Mouse (Mus musculus) left cerebral cortex, postnatal 36 days (tissue): Measurements from ENCODE around the gene Ptprj. TPM values are rescaled to one million over a fixed set of nuclear protein-coding genes. Genes with fewer than 3 reads are reported as not detected.
"Not testable (repeated sequence)": the region's sequence is repeated elsewhere in the genome, so short reads cannot be mapped to it uniquely, and the experiment has no call there.

Experiments used
- DNase-seq, 2 experiments: peaks; one replicate each; pipeline ENCODE4 v3.0.0; 2021 to 2022; ENCODE audit warnings: low spot score in 2 of 2, mixed read lengths in 1 of 2
- intact Hi-C: fragments of 180-260 bp; cut with DNase I; formaldehyde crosslinking; loops from one replicate; pipeline ENCODE4 v1.15.1; 2025
- total RNA-seq, 2 experiments: library from RNA; stranded (reverse); gene quantifications; 2 replicates each; pipeline ENCODE4 v1.2.3; 2021

The Ptprj gene
- total RNA-seq, 2 experiments from 2014 or later = 112 to 118 TPM

DNA sequence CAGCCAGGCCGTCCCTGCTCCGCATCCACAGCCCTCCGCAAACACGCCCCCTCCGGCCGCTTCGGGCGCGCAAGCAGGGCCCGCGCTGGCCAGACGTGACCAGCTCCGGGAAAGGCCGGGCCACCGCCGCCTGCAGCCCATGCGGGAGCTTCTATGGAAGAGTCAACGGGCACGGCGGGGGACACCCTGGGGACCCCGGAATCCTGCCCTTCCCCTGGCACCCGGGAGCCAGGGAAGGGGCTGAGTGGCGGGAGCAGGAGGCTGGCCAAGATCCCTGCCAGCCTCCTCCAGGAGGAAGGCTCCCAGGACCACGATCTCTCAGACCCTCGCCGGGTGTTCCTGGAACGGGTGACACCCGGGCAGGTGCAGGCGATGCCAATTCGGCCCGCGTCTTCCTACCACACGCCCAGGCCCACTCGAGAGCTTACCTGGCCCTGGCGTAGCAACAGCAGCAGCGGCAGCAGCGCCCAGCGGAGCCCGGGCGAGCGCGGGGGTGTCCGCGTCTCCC, 665 bp downstream of the Ptprj start:
- intact Hi-C loops = loop anchor here (2.0 to 5.0 kb wide), 5 partner anchors 37 to 105 kb away; no protein-coding TSS in a partner anchor
- peak in 1 of 2 experiments; percentile 64 for DNase-seq

DNA sequence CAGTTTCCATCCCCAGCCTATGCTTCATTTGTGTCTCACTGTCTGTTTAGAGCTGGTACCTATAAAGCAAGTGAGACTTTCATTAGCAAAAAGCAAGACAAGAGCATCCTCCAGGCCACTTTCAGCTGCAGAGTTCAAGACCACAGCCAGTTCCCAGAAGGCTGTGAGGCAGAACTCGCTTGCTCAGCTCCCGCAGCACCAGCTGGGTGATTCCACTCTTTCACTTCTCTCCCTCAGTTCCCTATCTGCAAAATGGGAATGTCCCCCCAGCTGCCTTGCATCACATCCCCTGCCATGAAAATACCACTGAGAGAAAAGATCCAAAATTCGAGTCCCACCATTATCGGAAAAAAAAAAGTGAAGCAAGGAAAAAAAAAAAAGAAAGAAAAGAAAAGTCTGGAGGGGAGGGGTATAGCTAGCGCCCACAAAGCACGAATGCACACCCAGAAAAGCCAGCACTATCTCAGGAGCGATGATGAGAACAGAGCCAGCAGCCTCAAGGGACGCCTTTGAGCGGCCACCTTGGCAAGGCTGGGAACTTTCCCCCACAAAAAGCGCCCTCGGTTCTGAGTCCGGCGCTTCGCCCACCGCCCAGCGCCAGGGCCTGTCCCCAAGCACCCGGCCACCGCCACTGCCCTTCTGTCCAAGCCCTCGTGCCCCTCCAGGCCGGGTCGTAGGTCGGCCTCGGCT, 1.3 kb downstream of the Ptprj start:
- DNase-seq = peak in 1 of 2 experiments; percentile 60
- intact Hi-C loops = loop anchor here (5.0 kb wide), 2 partner anchors 37 to 72 kb away; no protein-coding TSS in a partner anchor

DNA sequence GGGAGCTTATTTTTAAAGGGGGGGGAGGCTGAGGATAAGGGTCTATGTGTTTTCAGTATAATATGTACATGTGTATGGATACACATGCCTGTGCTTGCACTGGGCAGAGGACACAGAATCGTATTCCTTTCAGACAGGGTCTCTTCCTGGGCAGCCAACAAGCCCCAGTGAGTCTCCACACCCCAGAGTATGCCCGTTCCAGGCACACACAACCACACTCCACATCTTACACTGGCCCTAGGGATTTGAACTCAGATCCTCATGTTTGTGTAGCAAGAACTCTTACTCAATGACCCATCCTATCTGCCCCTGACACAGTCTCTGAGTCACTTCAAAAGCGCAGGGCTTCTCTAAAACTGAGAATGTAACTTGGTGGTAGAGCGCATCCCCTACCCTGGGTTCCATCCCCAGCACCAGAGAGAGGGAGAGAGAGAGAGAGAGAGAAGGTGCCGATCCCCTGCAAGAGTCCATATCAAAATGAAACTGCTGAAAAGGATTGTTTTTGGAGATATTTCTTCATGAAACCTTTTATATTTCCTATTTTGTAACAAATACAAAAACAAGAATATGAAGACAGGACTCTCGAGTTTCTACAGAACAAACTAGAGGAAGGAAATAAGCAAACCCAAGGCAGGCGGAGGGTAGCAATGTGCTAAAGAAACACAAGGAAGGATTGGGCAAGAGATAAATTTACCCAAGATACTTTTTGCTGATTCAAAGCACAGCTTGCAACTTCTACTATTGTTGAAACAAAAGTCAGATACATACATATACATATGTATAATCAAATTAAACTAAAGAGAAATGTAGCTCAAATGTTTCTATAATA, 2.8 kb downstream of the Ptprj start:
- DNase-seq = no peak
- intact Hi-C loops = loop anchor here (5.0 kb wide), 2 partner anchors 35 to 70 kb away; no protein-coding TSS in a partner anchor

DNA sequence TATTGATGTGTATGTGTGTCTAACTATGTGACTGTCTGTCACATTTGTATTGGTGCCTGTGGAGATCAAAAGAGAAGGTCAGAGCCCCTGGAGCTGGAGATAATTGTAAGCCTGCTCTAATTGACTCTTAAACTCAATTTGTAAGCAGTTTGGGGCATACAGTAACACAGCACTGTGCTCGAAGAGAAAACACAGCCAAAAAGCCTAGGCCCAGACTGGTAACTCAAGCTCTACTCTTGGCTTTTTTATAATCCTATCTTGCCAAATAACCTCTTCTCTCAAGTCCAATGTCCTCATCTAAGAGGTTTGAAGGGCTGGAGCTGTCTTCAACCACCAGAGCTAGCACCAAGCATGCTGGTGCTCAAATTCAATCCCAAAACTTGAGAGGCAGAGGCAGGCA, 3.5 kb downstream of the Ptprj start:
- intact Hi-C loops = loop anchor here (5.0 kb wide), 2 partner anchors 35 to 70 kb away; no protein-coding TSS in a partner anchor

DNA sequence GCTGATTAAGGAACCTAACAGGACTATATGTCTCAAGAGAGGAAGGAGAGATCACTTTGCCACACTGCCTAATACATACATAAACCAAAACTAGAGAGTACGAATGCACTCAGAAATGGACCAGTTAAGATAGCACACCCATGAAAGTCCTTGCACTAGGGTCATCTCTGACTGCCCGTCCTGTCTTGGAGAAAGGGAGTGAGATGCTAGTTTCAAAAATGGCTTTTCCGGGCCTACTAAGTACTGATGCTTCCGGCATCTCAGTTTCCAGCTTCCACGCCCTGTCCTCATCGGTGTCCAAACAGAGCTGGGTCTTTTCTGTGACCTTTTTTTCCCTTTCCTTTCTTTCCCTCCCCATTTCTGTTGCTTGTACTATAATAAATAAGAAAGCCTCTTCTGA, 4.0 kb downstream of the Ptprj start:
- intact Hi-C loops = loop anchor here (5.0 kb wide), 2 partner anchors 34 to 69 kb away; no protein-coding TSS in a partner anchor
- DNase-seq = no peak

More for the DNA sequence above, 3.5 kb downstream of the Ptprj start:
- DNase-seq = no peak

DNA sequence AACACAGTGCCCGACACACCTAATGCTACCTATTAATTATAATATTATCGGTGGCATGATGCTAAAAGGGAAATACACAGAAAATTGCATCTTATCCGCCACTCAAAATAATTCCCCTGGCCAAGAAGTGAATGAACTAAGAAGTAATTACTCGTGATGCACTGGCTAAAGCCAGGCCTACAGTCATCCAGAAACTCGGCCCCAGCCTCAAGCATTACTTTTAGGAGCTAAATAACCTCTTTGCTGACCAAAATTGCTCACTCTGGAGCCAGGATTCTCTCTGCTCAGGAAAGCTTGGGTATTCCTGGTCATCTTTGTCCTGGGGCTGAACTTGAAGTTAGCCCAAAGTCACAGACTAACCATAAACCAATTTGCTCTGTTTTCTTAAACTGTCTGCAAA, 4.7 kb downstream of the Ptprj start:
- intact Hi-C loops = loop anchor here (5.0 kb wide), 2 partner anchors 33 to 68 kb away; no protein-coding TSS in a partner anchor

DNA sequence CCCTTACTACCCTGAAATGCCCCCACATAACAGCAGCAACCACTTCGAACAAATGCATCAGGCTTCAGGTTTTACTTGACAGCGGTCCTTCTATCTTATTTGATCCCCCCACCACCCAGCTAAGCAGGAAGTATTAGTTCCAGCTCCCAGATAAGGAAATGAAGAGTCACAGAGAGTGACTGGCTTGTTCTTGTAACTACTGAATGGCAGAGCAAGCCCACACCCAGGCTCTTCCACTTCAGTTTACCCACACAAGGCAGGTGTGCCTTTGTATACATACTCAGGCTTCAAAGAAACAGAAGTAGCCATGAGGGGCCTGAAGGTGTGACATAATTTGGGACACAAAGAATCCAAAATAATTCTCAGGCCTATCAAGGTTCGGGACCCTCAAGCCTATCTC, 5.3 kb downstream of the Ptprj start:
- intact Hi-C loops = loop anchor here (5.0 kb wide), 2 partner anchors 33 to 68 kb away; no protein-coding TSS in a partner anchor

More for the DNA sequence above, 4.7 kb downstream of the Ptprj start:
- no peak for DNase-seq

DNA sequence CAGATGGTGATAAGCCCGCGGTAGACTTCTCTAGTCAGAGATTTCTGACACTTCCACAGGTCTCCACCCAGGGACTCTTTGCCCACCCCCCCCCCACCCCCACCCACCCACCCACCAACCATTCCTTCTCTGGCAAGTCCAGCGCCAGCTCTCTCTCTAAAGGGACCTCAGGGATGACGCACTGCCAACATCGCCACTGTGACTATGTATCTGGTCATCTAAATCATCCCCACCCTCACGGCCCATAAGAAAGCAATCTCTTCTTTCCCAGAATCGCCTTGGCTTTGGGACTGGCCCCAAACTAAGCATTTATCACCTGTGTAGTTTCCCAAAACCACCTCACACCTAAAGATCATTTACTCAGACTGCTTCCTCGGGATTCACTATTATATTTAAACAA, 5.9 kb downstream of the Ptprj start:
- DNase-seq = no peak
- intact Hi-C loops = no loop called here

More for the DNA sequence above, 5.3 kb downstream of the Ptprj start:
- DNase-seq = no peak

DNA sequence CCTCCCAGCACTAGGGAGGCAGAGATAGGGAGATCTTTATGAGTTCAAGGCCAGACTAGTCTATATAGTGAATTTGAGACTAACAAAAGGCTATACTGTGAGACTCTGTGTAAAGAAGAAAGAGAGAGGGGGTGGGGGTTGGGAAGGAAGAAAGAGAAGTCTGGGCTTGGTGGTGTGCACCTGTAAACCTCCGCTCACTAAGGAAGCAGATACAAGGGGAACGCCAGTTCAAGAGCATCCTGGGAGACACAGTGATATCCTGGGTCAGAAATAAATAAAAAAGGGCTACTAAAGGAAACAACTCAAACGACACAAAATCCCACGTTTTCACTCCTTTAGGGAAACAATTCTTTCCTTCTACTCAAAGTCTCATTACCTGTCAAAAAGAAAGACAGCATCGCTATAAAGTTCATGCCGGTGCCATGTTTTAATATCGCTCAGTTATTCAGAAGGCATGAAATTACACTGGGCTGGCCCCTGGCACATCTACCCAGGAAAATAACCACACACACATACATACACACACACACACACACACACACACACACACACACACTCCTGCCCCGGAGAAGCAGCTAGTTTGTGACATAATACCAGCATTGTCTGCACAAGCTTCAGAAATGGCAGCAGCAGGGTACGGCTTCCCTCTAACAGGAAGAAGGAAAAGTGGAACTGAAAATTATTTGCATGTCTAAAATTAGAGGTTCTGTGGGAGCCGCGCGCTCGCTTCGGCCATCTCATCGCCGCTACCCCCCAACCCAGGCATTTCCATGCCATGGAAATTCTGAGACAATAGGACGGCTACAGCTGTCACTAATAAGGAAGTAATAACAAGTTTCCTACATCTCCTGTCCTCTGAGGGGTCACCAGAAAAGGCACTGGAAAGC, 6.6 kb downstream of the Ptprj start:
- intact Hi-C loops = no loop called here
- peak; percentile 2 to 40 for DNase-seq

DNA sequence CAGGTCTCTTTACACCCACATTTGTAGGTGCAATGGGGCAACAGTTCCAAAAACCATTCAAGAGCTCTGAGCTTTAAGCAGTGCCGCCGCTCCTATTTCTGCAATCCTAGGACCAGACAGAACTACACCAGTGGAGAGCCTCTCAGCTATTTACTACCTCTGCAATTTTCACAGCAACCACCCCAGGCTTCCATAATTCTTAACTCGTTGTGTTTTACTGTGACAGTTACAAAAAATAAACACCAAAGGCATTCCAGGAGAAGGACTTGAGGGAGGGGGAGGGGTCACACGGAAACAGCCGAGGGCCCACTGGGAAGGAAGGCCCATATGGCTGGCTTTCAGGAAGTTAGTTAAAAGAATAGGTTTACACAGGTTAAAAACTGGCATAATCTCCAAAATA, 8.3 kb downstream of the Ptprj start:
- no peak for DNase-seq
- intact Hi-C loops = no loop called here

DNA sequence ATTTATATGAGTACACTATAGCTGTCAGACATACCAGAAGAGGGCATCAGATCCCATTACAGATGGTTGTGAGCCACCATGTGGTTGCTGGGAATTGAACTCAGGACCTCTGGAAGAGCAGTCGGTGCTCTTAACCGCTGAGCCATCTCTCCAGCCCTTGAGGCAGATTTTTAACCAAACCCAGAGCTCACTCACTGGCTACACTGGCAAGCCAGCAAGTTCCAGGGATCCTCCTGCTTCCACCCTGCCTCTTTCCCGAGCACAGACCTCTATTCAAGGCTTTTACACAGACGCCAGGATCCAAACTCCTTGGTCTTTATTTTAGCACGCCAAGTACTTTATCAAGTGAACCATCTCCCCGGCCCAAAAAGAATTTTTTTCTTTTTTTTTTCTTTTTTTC, 9.0 kb downstream of the Ptprj start:
- intact Hi-C loops, DNase-seq: not testable (repeated sequence)

DNA sequence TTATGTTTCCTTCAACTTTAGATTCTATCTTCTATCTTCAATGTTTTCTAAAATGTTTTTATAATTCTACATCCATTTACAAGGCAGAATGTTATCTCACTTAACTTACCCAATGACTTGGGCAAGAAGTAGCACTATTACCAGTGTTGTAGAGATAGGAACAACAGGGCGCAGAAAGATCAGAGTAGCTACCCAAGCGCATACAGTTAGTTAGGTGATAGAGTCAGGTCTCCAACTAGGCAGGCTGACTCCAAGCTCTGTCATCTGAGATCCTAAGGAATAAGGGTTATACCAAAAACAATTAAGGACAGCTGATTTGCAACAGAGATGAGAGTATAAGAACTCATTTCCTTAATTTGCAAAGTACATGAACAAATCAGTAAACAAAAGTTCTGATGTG, 9.6 kb downstream of the Ptprj start:
- no peak for DNase-seq
- intact Hi-C loops = no loop called here

DNA sequence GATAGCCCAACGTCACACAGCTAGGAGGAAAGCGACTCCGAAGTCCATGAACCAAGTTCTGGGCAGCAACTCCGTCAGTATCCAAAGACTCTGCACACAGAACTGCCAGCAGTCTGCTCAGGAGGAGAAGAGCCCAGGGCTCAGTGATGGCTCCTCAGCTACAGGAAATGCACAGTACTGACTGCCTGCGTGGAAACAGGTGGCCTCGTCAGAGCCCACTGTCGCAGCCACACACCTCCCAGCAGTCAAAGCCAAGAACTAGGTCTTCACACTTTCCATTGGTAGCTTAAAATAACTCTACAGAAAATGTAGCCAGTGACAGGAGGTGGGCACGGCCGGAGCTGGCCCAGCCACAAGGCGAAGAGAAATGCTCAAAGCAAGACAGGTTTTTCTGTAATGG, 10.2 kb downstream of the Ptprj start:
- no peak for DNase-seq
- intact Hi-C loops = no loop called here

DNA sequence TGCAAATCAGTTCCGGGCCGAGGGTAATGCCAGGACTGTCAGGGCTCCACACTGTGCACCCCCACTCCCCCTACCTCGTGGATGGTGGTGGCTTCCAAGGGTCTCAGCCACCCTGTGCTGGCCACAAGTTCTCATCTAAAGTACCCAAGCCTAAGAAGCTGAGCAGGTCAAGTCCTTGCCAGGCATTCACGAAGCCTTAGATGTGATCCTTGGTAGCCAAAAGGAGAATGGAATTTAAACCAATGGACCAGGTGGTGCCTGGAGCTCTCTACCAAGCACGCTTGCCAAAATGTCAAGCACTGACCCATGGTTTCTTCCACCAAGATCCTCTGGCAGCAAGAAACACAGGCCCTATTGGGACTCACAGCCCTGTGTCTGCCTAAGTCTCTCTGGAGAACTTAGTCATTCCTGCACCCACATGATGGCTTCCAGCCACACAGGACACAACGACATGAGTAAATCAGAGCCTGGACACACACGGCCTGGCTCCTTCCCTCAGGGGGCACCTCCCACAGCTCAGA, 11.4 kb downstream of the Ptprj start:
- intact Hi-C loops = no loop called here
- no peak for DNase-seq

DNA sequence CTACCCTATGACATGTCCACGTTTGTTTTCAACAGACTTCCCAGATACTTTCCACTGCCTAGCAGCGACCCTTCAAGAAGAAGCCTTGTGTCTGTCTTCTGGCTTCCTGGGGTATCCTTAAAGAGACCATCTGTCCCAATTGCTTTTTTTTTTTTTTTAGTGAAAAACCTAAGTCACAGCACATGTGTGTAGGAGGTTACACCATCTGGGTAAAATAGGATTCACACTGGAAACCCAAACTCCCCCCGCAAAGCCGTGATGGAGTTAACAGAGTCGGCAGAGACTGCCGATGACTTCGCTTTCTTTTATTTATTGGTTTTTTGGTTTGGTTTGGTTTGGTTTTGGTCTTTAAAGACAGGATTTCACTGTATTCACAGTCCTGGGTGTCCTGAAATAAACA, 12.4 kb downstream of the Ptprj start:
- intact Hi-C loops = no loop called here
- DNase-seq = no peak

DNA sequence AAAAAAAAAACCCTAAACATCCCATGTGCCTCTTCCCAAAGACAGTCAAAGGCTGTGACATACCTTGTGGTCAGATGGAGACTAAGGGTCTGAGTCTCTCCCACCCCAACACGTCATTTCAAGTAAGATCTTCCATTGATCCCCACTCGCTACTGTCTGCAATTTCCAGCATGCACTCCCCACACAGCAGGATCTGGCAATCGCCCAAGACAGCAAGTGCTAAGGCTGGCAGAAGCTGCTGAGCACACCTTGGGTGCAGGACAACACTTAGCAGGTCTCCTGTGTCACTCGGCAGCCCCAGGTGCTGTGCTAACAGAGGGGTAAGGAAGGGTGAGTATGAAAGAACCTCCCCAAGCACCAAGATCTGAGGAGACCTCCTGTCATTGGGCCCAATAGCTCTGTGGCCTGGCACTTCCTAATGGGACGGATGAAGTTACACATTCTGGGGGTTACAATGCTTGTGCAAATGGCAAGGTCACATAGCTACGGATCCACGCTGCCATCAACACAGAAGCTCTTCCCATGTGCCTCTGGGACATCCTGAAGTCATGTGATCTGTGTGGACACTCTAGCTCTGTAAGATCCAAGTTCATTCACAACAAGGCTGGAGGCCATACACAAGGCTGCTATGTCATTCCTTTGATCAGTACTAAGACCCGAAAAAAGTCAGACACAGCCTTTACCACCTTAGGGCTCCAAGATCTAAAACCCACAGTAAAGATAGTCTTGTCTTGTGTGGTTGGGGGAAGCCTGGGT, 13.5 kb downstream of the Ptprj start:
- DNase-seq = no peak
- intact Hi-C loops = no loop called here

DNA sequence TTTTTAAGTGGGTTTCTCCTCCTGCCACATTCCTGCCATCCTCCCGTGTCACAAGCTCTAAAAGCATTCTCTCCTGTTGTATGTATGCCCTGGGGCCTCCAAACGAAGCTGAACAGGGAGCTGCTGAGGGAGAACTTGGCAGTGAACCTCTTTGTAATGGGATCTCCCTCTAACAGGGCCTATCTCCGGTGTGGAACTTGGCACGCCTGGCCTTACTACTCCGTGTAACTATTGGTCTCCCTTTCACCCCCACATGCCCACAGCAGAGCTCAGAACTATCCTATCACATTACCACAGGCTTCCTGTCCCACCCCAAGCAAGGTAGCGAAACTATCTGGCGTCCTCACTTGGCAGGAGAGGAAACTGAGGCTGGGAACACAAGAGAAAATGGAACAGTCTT, 14.4 kb downstream of the Ptprj start:
- intact Hi-C loops = no loop called here
- no peak for DNase-seq

DNA sequence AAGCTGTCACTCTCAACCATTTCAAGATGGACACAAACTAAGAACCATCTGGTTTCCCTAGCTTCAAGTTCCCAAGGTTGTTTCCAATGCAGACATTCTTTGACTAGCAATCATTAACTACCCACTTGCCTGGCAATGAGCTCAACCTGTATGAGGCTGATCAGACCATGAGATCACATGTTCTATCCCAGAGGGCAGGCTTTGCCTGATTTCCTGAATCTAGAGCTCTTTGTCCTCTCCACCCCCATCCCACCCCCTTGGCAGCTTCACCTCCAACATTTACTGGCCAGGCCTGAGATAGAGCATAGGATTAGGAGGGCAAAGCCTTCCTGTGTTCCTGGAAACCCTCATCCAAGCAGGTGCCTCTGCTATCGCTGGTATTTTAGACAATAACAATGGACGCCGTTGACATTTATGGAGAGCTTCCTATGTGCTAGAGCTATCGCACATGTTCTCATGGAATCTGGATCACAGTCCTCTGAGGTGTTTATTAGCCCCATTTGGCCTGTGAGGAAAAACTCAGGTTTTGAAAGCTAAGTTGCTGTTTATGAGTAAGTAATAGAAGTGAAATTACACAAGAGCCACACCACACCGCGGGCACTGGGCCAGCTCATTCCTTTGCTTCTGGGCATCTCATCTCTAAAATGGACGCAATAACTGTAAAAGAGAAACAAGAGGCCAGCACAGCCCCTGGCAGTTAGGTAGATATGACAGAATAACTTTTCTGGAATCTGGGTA, 15.1 kb downstream of the Ptprj start:
- no peak for DNase-seq
- intact Hi-C loops = no loop called here
